Mouse (Mus musculus): ENCODE measurements around the gene Rnf17. TPM values are rescaled to one million over a fixed set of nuclear protein-coding genes. Genes with fewer than 3 reads are reported as not detected.

The Rnf17 gene
- total and polyA plus RNA-seq, 3 experiments = 37.0 to 183 (median 46.4) TPM

DNA sequence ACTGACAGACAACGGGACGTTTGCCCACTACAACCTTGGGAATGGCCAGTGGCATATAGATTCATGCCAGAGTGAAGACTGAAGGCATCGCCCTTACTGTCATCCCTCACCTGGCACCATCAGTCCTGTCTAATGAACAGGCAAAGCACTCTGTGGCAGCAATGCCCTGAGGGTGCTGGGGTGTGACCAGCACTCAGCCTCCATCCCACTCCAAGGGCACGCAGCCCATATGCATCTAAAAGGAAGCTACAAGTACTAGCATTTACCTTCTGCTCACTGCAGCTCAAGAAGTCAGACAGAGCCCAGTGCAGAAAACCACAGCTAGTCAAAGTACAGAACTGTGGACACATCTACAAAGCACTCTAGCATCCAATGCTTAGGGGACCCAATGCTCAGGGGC is 143.1 kb downstream of the Rnf17 start:
- H3K27ac ChIP-seq (ENCODE audit: control insufficient read depth, low read depth, low read length) = no peak overlapping the region
- no peak overlapping the region for H3K4me3 ChIP-seq (ENCODE audit: control insufficient read depth in 1 of 2, insufficient read depth in 1 of 2, low read depth in 2 of 2, low read length in 2 of 2)
- no peak overlapping the region for H3K9ac ChIP-seq (ENCODE audit: control insufficient read depth, low read depth, low read length, poor library complexity, severe bottlenecking)
- TF ChIP-seq POLR2AphosphoS5 (IDR thresholded peaks at IDR 0.05; ENCODE audit: borderline replicate concordance, low read depth, low read length) (no peak), BHLHE40 (IDR thresholded peaks at IDR 0.05; ENCODE audit: borderline replicate concordance, low read depth, low read length) (no peak), TBP (IDR thresholded peaks at IDR 0.05; ENCODE audit: low read depth, low read length) (no peak), GABPA (IDR thresholded peaks at IDR 0.05; ENCODE audit: low read depth, low read length) (no peak), ETS1 (IDR thresholded peaks at IDR 0.05; ENCODE audit: low read depth, low read length) (no peak), RAD21 (IDR thresholded peaks at IDR 0.05; ENCODE audit: low read depth, low read length) (no peak), MXI1 (IDR thresholded peaks at IDR 0.05; ENCODE audit: low read depth, low read length) (no peak)
- no peaks in the 10 kb centered on the region for H3K36me3 ChIP-seq (ENCODE audit: control insufficient read depth in 1 of 2, insufficient read depth in 2 of 2, low read length in 2 of 2)
- no peaks in the 10 kb centered on the region for H3K79me2 ChIP-seq (ENCODE audit: control insufficient read depth, insufficient read depth, low read length, poor library complexity)
- no peaks in the 10 kb centered on the region for H3K4me1 ChIP-seq (ENCODE audit: control insufficient read depth in 1 of 2, insufficient read depth in 2 of 2, low read length in 2 of 2)
- no peaks in the 10 kb centered on the region for H3K27me3 ChIP-seq (ENCODE audit: control insufficient read depth in 1 of 2, insufficient read depth in 2 of 2, low read length in 2 of 2)
- H3K9me3 ChIP-seq (replicated peaks; ENCODE audit: insufficient read depth, low read length) = no peaks in the 10 kb centered on the region
- DNase-seq (ENCODE audit: low read depth, low spot score) = no peak

DNA sequence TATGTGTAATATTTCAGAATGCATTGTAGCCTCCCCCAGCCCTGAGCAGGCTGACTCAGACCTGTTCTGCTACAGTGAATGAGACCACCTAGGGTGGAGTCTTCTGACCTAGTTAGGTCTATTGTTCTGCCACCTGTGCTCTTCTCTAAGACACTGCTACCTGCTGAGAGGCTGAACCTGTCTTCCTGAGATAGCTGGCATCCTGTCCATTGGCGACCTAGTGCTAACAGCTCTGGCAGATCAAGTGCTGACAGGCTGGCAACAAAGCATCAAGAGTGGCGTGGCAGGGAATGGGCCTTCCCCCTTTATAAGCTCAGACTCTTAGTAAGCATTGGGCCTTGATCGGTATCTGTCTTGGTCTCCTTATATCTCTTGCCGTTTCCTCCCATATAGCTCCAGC is 148.6 kb downstream of the Rnf17 start:
- Histone ChIP-seq H3K4me3 (ENCODE audit: control insufficient read depth in 1 of 2, insufficient read depth in 1 of 2, low read depth in 2 of 2, low read length in 2 of 2) (no peak overlapping the region), H3K36me3 (ENCODE audit: control insufficient read depth in 1 of 2, insufficient read depth in 2 of 2, low read length in 2 of 2) (no peaks in the 10 kb centered on the region), H3K79me2 (ENCODE audit: control insufficient read depth, insufficient read depth, low read length, poor library complexity) (no peaks in the 10 kb centered on the region), H3K27ac (ENCODE audit: control insufficient read depth, low read depth, low read length) (no peak overlapping the region), H3K4me1 (ENCODE audit: control insufficient read depth in 1 of 2, insufficient read depth in 2 of 2, low read length in 2 of 2) (no peaks in the 10 kb centered on the region), H3K9ac (ENCODE audit: control insufficient read depth, low read depth, low read length, poor library complexity, severe bottlenecking) (no peak overlapping the region), H3K27me3 (ENCODE audit: control insufficient read depth in 1 of 2, insufficient read depth in 2 of 2, low read length in 2 of 2) (no peaks in the 10 kb centered on the region), H3K9me3 (replicated peaks; ENCODE audit: insufficient read depth, low read length) (no peaks in the 10 kb centered on the region)
- no peak for TF ChIP-seq RAD21 (IDR thresholded peaks at IDR 0.05; ENCODE audit: low read depth, low read length)
- no peak for TF ChIP-seq CHD2 (IDR thresholded peaks at IDR 0.05; ENCODE audit: low read length)
- TF ChIP-seq UBTF (IDR thresholded peaks at IDR 0.05; ENCODE audit: borderline replicate concordance, insufficient read depth, low read depth, low read length) = no peak
- TF ChIP-seq ZNF384 (IDR thresholded peaks at IDR 0.05; ENCODE audit: low read depth, low read length) = no peak
- TF ChIP-seq NELFE (IDR thresholded peaks at IDR 0.05; ENCODE audit: low read depth, low read length) = no peak
- TF ChIP-seq E2F4 (IDR thresholded peaks at IDR 0.05; ENCODE audit: borderline replicate concordance, low read depth, low read length) = no peak
- no peak for TF ChIP-seq POLR2A (IDR thresholded peaks at IDR 0.05; ENCODE audit: control insufficient read depth in 1 of 2, insufficient read depth in 1 of 2, low read depth in 1 of 2, low read length in 2 of 2, poor library complexity in 1 of 2)
- TF ChIP-seq ZC3H11A (IDR thresholded peaks at IDR 0.05; ENCODE audit: low read depth, low read length) = no peak
- no peak for TF ChIP-seq TBP (IDR thresholded peaks at IDR 0.05; ENCODE audit: low read depth, low read length)
- no peak for TF ChIP-seq MXI1 (IDR thresholded peaks at IDR 0.05; ENCODE audit: low read depth, low read length)
- TF ChIP-seq BHLHE40 (IDR thresholded peaks at IDR 0.05; ENCODE audit: borderline replicate concordance, low read depth, low read length) = no peak
- no peak for TF ChIP-seq ELF1 (IDR thresholded peaks at IDR 0.05; ENCODE audit: low read depth, low read length)
- TF ChIP-seq GABPA (IDR thresholded peaks at IDR 0.05; ENCODE audit: low read depth, low read length) = no peak
- TF ChIP-seq MYB (IDR thresholded peaks at IDR 0.05; ENCODE audit: low read depth, low read length) = no peak
- TF ChIP-seq ETS1 (IDR thresholded peaks at IDR 0.05; ENCODE audit: low read depth, low read length) = no peak
- TF ChIP-seq KAT2A (conservative IDR thresholded peaks at IDR 0.05; ENCODE audit: low read depth, low read length) = no peak
- no peak for TF ChIP-seq POLR2AphosphoS2 (IDR thresholded peaks at IDR 0.05; ENCODE audit: low read length)
- no peak for TF ChIP-seq GATA1 (IDR thresholded peaks at IDR 0.05; ENCODE audit: low read depth, low read length)
- no peak for DNase-seq (ENCODE audit: low read depth, low spot score)
